Mouse (Mus musculus) heart, embryonic 13.5 days (tissue): ENCODE results near the gene Gm30302. TPM values are rescaled to one million over a fixed set of nuclear protein-coding genes. Genes with fewer than 3 reads are reported as not detected.
"Not testable (repeated sequence)": the region's sequence is repeated elsewhere in the genome, so short reads cannot be mapped to it uniquely, and the experiment has no call there.

Experiments used
- ATAC-seq: fragments of 200-750 bp; cut with Nextera tagmentation; 2 replicates; pipeline ENCODE4 v1.8.0; 2017; ENCODE audit warnings: moderate TSS enrichment; ENCODE audit not compliant: insufficient number of reproducible peaks, low FRiP score, low TSS enrichment; ENCODE audit errors: extremely low read depth
- H3K27ac ChIP-seq: fragments of 300-500 bp; sonication (generic); replicated peaks from 2 replicates; pipeline ENCODE4 v1.5.1; 2015; ENCODE audit warnings: moderate library complexity, mild to moderate bottlenecking, inconsistent platforms
- H3K27me3 ChIP-seq: fragments of 300-500 bp; sonication (generic); replicated peaks from 2 replicates; pipeline ENCODE4 v1.6.1; 2015; ENCODE audit warnings: mild to moderate bottlenecking, inconsistent platforms
- H3K36me3 ChIP-seq: fragments of 300-500 bp; sonication (generic); 2 replicates; pipeline ENCODE4 v1.6.1; 2015; ENCODE audit warnings: mild to moderate bottlenecking, inconsistent platforms
- H3K4me1 ChIP-seq: fragments of 300-500 bp; sonication (generic); 2 replicates; pipeline ENCODE4 v1.6.1; 2015; ENCODE audit warnings: inconsistent platforms
- H3K4me2 ChIP-seq: fragments of 300-500 bp; sonication (generic); 2 replicates; pipeline ENCODE4 v1.6.1; 2015; ENCODE audit warnings: inconsistent platforms, mild to moderate bottlenecking, moderate library complexity
- H3K4me3 ChIP-seq: fragments of 300-500 bp; sonication (generic); 2 replicates; pipeline ENCODE4 v1.5.1; 2015; ENCODE audit warnings: moderate library complexity, mild to moderate bottlenecking, inconsistent platforms
- H3K9ac ChIP-seq: fragments of 300-500 bp; sonication (generic); 2 replicates; pipeline ENCODE4 v1.6.1; 2015; ENCODE audit warnings: inconsistent platforms, mild to moderate bottlenecking, moderate library complexity
- H3K9me3 ChIP-seq: fragments of 300-500 bp; sonication (generic); 2 replicates; pipeline ENCODE4 v1.6.1; 2016; ENCODE audit warnings: inconsistent platforms
- WGBS: fragments of 180-500 bp; shearing (Covaris S2); methylation state at CpG from one replicate; pipeline ENCODE4 v1.1.7; 2015; ENCODE audit warnings: mixed read lengths; 5-methylcytosine and 5-hydroxymethylcytosine counted together
- polyA plus RNA-seq: library from polyadenylated mRNA; unstranded; fragments of >200 nt; fragmentation: Nextera tagmentation; extraction: Ambion mirVana; gene quantifications from 2 replicates; pipeline ENCODE4 v1.2.1, GENCODE M21; 2015

Gene Gm30302
- polyA plus RNA-seq, 1 experiment from 2014 or later, result not detected

- Histone ChIP-seq H3K27me3 (no peaks in the 10 kb centered on the region), H3K4me1 (peaks cover 9% of the 10 kb centered on the region), H3K9ac (no peak overlapping the region), H3K9me3 (no peaks in the 10 kb centered on the region), H3K4me3 (no peak overlapping the region), H3K27ac (no peak overlapping the region), H3K36me3 (no peaks in the 10 kb centered on the region), H3K4me2 (no peak overlapping the region)
- no peak for ATAC-seq
- WGBS, result 66% methylated on average over 3 of the region's 3 CpGs
Observed at GRCm38 (mm10) chr13:49783899-49784298, 14.9 kb downstream of the Gm30302 start.

DNA sequence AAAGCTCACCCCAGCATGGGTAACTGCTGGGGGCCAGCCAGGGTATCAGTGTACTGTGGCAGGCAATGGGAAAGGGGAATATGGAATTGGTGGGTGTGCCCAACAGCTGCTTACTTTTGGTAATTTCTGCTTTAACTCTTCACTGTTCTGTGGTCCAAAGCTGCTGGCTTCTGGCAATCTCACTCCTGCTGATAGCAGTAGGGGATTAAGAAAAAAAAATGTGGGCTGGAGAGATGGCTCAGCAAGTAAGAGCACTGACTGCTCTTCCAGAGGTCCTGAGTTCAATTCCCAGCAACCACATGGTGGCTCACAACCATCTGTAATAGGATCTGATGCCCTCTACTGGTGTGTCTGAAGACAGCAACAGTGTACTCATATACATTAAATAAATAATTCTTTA lies 27.3 kb downstream of the Gm30302 start:
- H3K27me3 ChIP-seq, H3K9me3 ChIP-seq, H3K4me2 ChIP-seq, H3K27ac ChIP-seq, H3K9ac ChIP-seq, H3K36me3 ChIP-seq, H3K4me3 ChIP-seq, H3K4me1 ChIP-seq, ATAC-seq: not testable (repeated sequence)

GRCm38 (mm10) chr13:49769111-49769510 lies 29.7 kb downstream of the Gm30302 start:
- no peaks in the 10 kb centered on the region for H3K9me3 ChIP-seq
- ATAC-seq, result no peak
- no peaks in the 10 kb centered on the region for H3K27me3 ChIP-seq
- no peak overlapping the region for H3K9ac ChIP-seq
- no peak overlapping the region for H3K4me3 ChIP-seq
- 74% methylated on average over 16 of the region's 16 CpGs for WGBS
- no peaks in the 10 kb centered on the region for H3K36me3 ChIP-seq
- H3K4me1 ChIP-seq, result no peaks in the 10 kb centered on the region
- H3K27ac ChIP-seq, result no peak overlapping the region
- no peak overlapping the region for H3K4me2 ChIP-seq

GRCm38 (mm10) chr13:49768048-49768447 lies 30.8 kb downstream of the Gm30302 start:
- no peaks in the 10 kb centered on the region for H3K27me3 ChIP-seq
- H3K9me3 ChIP-seq, result no peaks in the 10 kb centered on the region
- no peaks in the 10 kb centered on the region for H3K36me3 ChIP-seq
- WGBS, result 25% methylated on average over 2 of the region's 2 CpGs
- H3K4me1 ChIP-seq, result no peaks in the 10 kb centered on the region
- H3K4me2 ChIP-seq, result no peak overlapping the region
- H3K4me3 ChIP-seq, result no peak overlapping the region
- no peak for ATAC-seq
- no peak overlapping the region for H3K27ac ChIP-seq
- no peak overlapping the region for H3K9ac ChIP-seq

- 64% methylated on average over 9 of the region's 9 CpGs for WGBS
- Histone ChIP-seq H3K36me3 (no peaks in the 10 kb centered on the region), H3K27ac (no peak overlapping the region), H3K4me2 (no peak overlapping the region), H3K4me3 (no peak overlapping the region), H3K9me3 (no peaks in the 10 kb centered on the region), H3K9ac (no peak overlapping the region), H3K4me1 (no peaks in the 10 kb centered on the region), H3K27me3 (no peaks in the 10 kb centered on the region)
- no peak for ATAC-seq
Observed at GRCm38 (mm10) chr13:49766269-49766668, 32.5 kb downstream of the Gm30302 start.

DNA sequence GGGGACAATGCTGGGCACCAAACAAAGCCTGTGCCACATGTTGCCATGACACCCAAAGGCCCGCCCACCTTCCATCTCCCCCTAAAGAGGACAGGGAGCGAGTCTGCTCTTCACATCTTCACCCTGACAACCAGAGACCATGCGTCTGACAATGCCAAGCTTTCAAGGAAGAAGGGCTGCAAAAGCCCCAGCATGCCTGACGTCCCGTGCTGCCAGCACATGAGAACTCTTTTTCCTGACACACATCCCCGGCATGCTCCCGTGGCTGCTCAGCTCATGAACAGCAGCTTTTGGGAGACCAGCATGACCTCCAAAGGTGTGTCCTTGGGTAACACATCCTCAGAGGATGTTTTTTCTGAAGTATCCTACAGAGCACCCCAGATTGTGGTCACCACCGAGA lies 33.5 kb downstream of the Gm30302 start:
- no peak overlapping the region for H3K4me2 ChIP-seq
- H3K9me3 ChIP-seq, result no peaks in the 10 kb centered on the region
- no peak overlapping the region for H3K27ac ChIP-seq
- no peak for ATAC-seq
- H3K4me3 ChIP-seq, result no peak overlapping the region
- WGBS, result 84% methylated on average over 8 of the region's 8 CpGs
- H3K4me1 ChIP-seq, result no peaks in the 10 kb centered on the region
- H3K36me3 ChIP-seq, result no peaks in the 10 kb centered on the region
- no peaks in the 10 kb centered on the region for H3K27me3 ChIP-seq
- H3K9ac ChIP-seq, result no peak overlapping the region

DNA sequence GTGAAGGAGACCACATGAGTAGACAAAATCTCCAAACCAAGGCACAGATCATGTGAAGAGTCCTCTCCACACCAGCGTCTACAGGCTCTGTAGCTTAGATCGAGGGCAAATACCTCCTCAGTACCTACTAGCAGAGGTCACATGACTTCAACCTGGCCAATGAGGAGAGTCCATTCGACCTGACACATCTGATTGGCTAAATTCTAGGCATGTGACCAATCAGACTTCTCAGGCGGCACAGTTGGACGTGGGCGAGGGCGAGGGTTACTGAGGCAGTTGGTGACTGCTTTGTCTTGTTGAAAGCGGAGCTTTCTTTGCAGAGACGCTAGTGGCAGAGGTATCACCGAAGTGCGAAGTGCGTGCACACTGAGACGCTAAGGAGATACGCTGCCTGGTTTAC lies 36.6 kb downstream of the Gm30302 start:
- WGBS, result 84% methylated on average over 14 of the region's 14 CpGs
- Histone ChIP-seq H3K4me1 (no peaks in the 10 kb centered on the region), H3K27me3 (no peaks in the 10 kb centered on the region), H3K27ac (no peak overlapping the region), H3K4me3 (no peak overlapping the region), H3K36me3 (no peaks in the 10 kb centered on the region), H3K9me3 (no peaks in the 10 kb centered on the region), H3K9ac (no peak overlapping the region), H3K4me2 (no peak overlapping the region)
- ATAC-seq, result no peak

GRCm38 (mm10) chr13:49760675-49761074 lies 38.1 kb downstream of the Gm30302 start:
- no peak overlapping the region for H3K4me2 ChIP-seq
- no peaks in the 10 kb centered on the region for H3K36me3 ChIP-seq
- no peak overlapping the region for H3K27ac ChIP-seq
- H3K4me3 ChIP-seq, result no peak overlapping the region
- H3K4me1 ChIP-seq, result no peaks in the 10 kb centered on the region
- H3K27me3 ChIP-seq, result no peaks in the 10 kb centered on the region
- no peaks in the 10 kb centered on the region for H3K9me3 ChIP-seq
- ATAC-seq, result no peak
- H3K9ac ChIP-seq, result no peak overlapping the region
- 43% methylated on average over 1 of the region's 1 CpGs for WGBS

GRCm38 (mm10) chr13:49757966-49758365 lies 40.8 kb downstream of the Gm30302 start:
- Histone ChIP-seq H3K4me1 (no peaks in the 10 kb centered on the region), H3K36me3 (no peaks in the 10 kb centered on the region), H3K9me3 (no peaks in the 10 kb centered on the region), H3K27ac (no peak overlapping the region), H3K27me3 (no peaks in the 10 kb centered on the region), H3K9ac (no peak overlapping the region), H3K4me3 (no peak overlapping the region), H3K4me2 (no peak overlapping the region)
- ATAC-seq, result no peak
- 89% methylated on average over 4 of the region's 4 CpGs for WGBS

DNA sequence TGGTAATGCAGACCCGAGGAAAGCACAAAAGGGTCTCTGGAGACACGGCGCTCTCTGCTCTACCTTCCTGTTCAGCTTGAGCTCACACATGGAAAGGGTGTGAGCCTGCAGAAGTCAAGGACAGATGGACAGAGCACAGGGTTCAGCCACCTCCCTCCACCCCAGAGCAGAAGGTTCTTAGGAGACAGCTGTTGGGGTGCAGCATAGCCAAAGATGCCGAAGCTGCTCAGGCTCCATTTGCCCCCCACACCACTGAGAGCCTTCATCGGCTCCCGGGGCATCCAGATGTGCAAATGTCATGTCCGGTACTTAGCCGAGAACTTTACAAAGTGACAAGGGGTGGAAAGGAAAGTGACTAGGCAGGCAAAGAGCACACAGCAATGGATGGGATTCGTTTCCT lies 42.2 kb downstream of the Gm30302 start:
- WGBS, result 83% methylated on average over 9 of the region's 9 CpGs
- H3K9ac ChIP-seq, result no peak overlapping the region
- no peak overlapping the region for H3K27ac ChIP-seq
- H3K9me3 ChIP-seq, result no peaks in the 10 kb centered on the region
- H3K36me3 ChIP-seq, result no peaks in the 10 kb centered on the region
- H3K4me1 ChIP-seq, result no peaks in the 10 kb centered on the region
- no peak overlapping the region for H3K4me3 ChIP-seq
- ATAC-seq, result no peak
- no peaks in the 10 kb centered on the region for H3K27me3 ChIP-seq
- no peak overlapping the region for H3K4me2 ChIP-seq

DNA sequence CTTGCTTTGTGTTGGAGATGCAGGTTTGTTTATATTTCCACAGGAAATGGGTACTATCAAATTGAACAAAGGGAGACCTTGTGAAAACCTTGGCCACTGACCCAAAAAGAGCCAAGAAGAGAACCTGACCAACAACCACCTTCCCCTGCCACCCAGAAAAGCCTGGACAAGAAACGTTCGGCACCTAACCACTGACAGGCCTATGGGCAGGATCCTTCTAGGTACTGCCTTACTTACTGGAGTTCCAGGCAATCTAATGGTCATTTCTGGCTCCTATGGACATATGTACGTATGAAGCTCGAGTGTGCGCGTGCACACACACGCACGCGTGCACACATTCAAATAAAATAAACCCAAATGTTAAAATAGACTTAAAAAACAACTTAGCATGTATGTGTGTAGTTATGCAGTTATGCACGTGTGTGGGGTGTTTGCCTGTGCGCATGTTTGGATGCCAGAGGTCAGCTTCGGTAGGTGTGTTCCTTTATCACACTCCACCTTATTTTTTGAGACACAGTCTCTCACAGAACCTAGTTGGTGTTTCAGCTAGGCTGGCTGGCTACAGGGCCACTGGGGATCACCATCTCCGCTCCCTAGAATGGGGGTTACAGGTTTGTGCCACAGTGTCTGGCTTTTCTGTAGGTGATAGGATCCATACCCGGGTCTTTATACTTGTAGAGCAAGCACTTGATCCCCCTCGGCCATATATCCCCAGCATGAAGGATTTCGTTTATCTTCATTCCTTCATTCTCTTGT lies 57.3 kb downstream of the Gm30302 start:
- Histone ChIP-seq H3K9me3 (no peaks in the 10 kb centered on the region), H3K4me1 (no peaks in the 10 kb centered on the region), H3K4me3 (no peak overlapping the region), H3K36me3 (0 out of 2 replicates have a peak, but pooled peaks cover 2% of the 10 kb centered on the region), H3K27me3 (no peaks in the 10 kb centered on the region), H3K4me2 (no peak overlapping the region), H3K27ac (no peak overlapping the region), H3K9ac (no peak overlapping the region)
- WGBS, result 83% methylated on average over 16 of the region's 16 CpGs
- ATAC-seq, result no peak

DNA sequence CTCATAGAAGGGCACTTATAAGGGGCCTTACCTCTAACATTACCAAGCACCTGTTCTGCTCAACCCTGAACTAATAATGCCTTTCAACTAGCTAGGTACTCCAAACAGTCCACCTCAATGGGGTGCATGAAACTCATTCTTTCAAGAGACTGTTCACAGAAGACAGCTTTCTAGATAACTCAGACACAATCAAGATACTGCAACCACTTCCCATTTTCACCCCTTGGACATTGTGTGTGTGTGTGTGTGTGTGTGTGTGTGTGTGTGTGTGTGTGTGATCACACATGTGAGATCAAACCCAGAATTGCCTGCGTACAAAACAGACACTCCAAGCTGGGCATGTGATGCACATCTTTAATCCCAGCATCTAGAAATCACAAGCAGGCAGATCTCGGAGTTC lies 60.8 kb downstream of the Gm30302 start:
- 84% methylated on average over 2 of the region's 2 CpGs for WGBS
- Histone ChIP-seq H3K9me3 (no peaks in the 10 kb centered on the region), H3K4me1 (no peaks in the 10 kb centered on the region), H3K4me3 (no peak overlapping the region), H3K9ac (no peak overlapping the region), H3K36me3 (peaks cover 34% of the 10 kb centered on the region), H3K27ac (no peak overlapping the region), H3K27me3 (no peaks in the 10 kb centered on the region), H3K4me2 (no peak overlapping the region)
- ATAC-seq, result no peak
